Mouse (Mus musculus): ENCODE results near the gene Gtf2a2. TPM values are rescaled to one million over a fixed set of nuclear protein-coding genes. Genes with fewer than 3 reads are reported as not detected.

The Gtf2a2 gene
- 10 to 100 TPM; 71.3 to 77.2 TPM for total RNA-seq (2023)

GRCm38 (mm10) chr9:70012408-70012901, at the start of gene Gtf2a2:
Gene Gtf2a2 (plus strand): TSS chr9:70012550.

GRCm38 (mm10) chr9:69989303-69990121, 22.8 kb upstream of the Gtf2a2 start, which contains the start of gene Bnip2:
Gene Bnip2 (plus strand): TSS chr9:69989466.

GRCm38 (mm10) chr9:70037988-70038387, 25.6 kb downstream of the Gtf2a2 start, which contains the start of gene Gcnt3:
Gene Gcnt3 (minus strand): TSS chr9:70038088.

Other genes with a start within 250 kb of the Gtf2a2 start
- gene Bnip2, start 23.1 kb upstream of the Gtf2a2 start, total RNA-seq (2023), result 100 to 1,000 TPM; 118 to 149 TPM
- not detected for gene Gcnt3, start 25.5 kb downstream of the Gtf2a2 start, total RNA-seq (2023)
- gene Fam81a, start 130.0 kb downstream of the Gtf2a2 start, total RNA-seq (2023), result not detected
- gene Myo1e, start 194.8 kb downstream of the Gtf2a2 start, total RNA-seq (2023), result 1 to 10 TPM; 4.8 to 6.2 TPM